Comparison of ENCODE assay signal across 12 mouse cellular contexts in the genomic region with DNA sequence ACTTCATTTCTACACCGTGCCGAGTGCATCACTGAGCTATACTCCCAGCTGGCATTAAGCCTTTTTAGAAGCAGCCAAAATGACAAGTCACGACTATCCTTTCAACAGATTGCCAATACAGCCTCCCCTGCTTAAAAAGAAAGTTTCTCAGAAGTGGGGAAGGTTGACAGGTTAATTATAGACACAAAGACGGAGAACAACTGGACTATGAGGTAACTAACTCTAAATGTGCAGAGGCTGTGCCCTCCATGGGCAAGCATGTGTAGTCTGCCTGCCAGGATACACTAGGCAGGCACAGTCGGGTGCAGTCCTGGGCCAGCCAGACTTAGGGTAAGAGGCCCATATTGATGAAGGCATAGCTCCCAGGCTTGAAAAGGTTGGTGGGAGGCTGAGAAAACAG. TPM values are rescaled to one million over a fixed set of nuclear protein-coding genes. Genes with fewer than 3 reads are reported as not detected.
DNase-seq lines count a peak whose midpoint lies in the region; ATAC-seq and TF ChIP-seq lines count a peak whose summit lies in the region.
"Had no signal": no experiment of that assay in that cellular context is flagged by ENCODE, and none has a peak within 500 bp of the region (broad histone marks: within the 10 kb centered on the region; RNA-seq: fewer than 3 reads in every experiment).

No protein-coding gene starts in this region.

- 0 out of 2 replicates have a peak, but pooled peaks cover 3% of the 10 kb centered on the region for H3K4me1 ChIP-seq in lung, embryonic 14.5 days (ENCODE audit: insufficient read depth)
- peaks cover 5% of the 10 kb centered on the region for H3K4me1 ChIP-seq in embryonic facial prominence, embryonic 14.5 days (ENCODE audit: control insufficient read depth, insufficient read depth, low read length)
- H3K4me1 ChIP-seq in small intestine, adult 2 months (ENCODE audit: control insufficient read depth, insufficient read depth, insufficient read length, low read length), result peaks cover 16% of the 10 kb centered on the region
- peaks cover 6% of the 10 kb centered on the region; the same call in 1 of the 2 replicates for H3K4me1 ChIP-seq in hindbrain, embryonic 14.5 days (replicated peaks; ENCODE audit: control insufficient read depth, insufficient read depth, low read length)

- no peak overlapping the region; the same call in 1 of the 2 replicates for H3K27ac ChIP-seq in lung, embryonic 14.5 days (ENCODE audit: low read depth)
- no peak overlapping the region for H3K27ac ChIP-seq in embryonic facial prominence, embryonic 14.5 days (replicated peaks; ENCODE audit: low read depth, low read length)
- peak overlapping the region; percentile 55 for H3K27ac ChIP-seq in small intestine, adult 2 months (ENCODE audit: insufficient read depth, low read depth, low read length)
- no peak overlapping the region for H3K27ac ChIP-seq in hindbrain, embryonic 14.5 days

- H3K4me3 ChIP-seq in lung, embryonic 14.5 days (ENCODE audit: low read depth, low read length), result no peak overlapping the region
- peak overlapping the region; percentile 70; the same call in 1 of the 2 replicates for H3K4me3 ChIP-seq in embryonic facial prominence, embryonic 14.5 days (ENCODE audit: low read depth, low read length)
- H3K4me3 ChIP-seq in small intestine, adult 2 months (ENCODE audit: low read depth, low read length), result peak overlapping the region; percentile 58
- H3K4me3 ChIP-seq in hindbrain, embryonic 14.5 days (replicated peaks; ENCODE audit: low read length), result no peak overlapping the region

- intact Hi-C loops in heart, postnatal 10 days (cut with DNase I), result no loop called here

- H3K36me3 ChIP-seq in lung, embryonic 14.5 days (ENCODE audit: insufficient read depth), result no peaks in the 10 kb centered on the region
- no peaks in the 10 kb centered on the region for H3K36me3 ChIP-seq in embryonic facial prominence, embryonic 14.5 days (ENCODE audit: control insufficient read depth, insufficient read depth, low read length)
- peaks cover 1% of the 10 kb centered on the region; the same call in 1 of the 2 replicates for H3K36me3 ChIP-seq in small intestine, adult 2 months (ENCODE audit: control insufficient read depth, insufficient read depth, low read length)
- no peaks in the 10 kb centered on the region for H3K36me3 ChIP-seq in hindbrain, embryonic 14.5 days (replicated peaks; ENCODE audit: control insufficient read depth, insufficient read depth)

- WGBS in lung, embryonic 14.5 days, result 66% methylated on average over 5 of the region's 5 CpGs
- WGBS in embryonic facial prominence, embryonic 14.5 days, result 63% methylated on average over 5 of the region's 5 CpGs
- 18% methylated on average over 5 of the region's 5 CpGs for WGBS in small intestine, adult 2 months
- 75% methylated on average over 5 of the region's 5 CpGs for WGBS in hindbrain, embryonic 14.5 days

- no peak for TF ChIP-seq CTCF in lung, embryonic 14.5 days (IDR thresholded peaks at IDR 0.05; ENCODE audit: low read depth)
- TF ChIP-seq CTCF in small intestine, adult 2 months (IDR thresholded peaks at IDR 0.05; ENCODE audit: extremely low read depth, insufficient read length, insufficient replicate concordance, low read depth, low read length), result no peak

- TF ChIP-seq POLR2A in small intestine, adult 2 months (IDR thresholded peaks at IDR 0.05; ENCODE audit: low read depth, low read length), result no peak

- no peaks in the 10 kb centered on the region for H3K27me3 ChIP-seq in lung, embryonic 14.5 days (ENCODE audit: insufficient read depth, low read length)
- H3K27me3 ChIP-seq in embryonic facial prominence, embryonic 14.5 days (replicated peaks; ENCODE audit: control insufficient read depth, insufficient read depth, low read length), result peaks cover 31% of the 10 kb centered on the region
- no peaks in the 10 kb centered on the region for H3K27me3 ChIP-seq in small intestine, adult 2 months (ENCODE audit: control insufficient read depth, insufficient read depth, low read length)
- H3K27me3 ChIP-seq in hindbrain, embryonic 14.5 days (ENCODE audit: control insufficient read depth, insufficient read depth, low read length), result peaks cover 37% of the 10 kb centered on the region

- H3K4me2 ChIP-seq in lung, embryonic 14.5 days, result peak overlapping the region; percentile 93
- peak overlapping the region; percentile 97 for H3K4me2 ChIP-seq in embryonic facial prominence, embryonic 14.5 days (ENCODE audit: low read depth, low read length)
- H3K4me2 ChIP-seq in hindbrain, embryonic 14.5 days (replicated peaks), result no peak overlapping the region

- no peaks in the 10 kb centered on the region for H3K9me3 ChIP-seq in lung, embryonic 14.5 days (ENCODE audit: low read depth, low read length)
- no peaks in the 10 kb centered on the region for H3K9me3 ChIP-seq in embryonic facial prominence, embryonic 14.5 days (ENCODE audit: control insufficient read depth, low read length)
- no peaks in the 10 kb centered on the region for H3K9me3 ChIP-seq in hindbrain, embryonic 14.5 days (ENCODE audit: control insufficient read depth, low read length)

- H3K9ac ChIP-seq in lung, embryonic 14.5 days, result no peak overlapping the region
- H3K9ac ChIP-seq in embryonic facial prominence, embryonic 14.5 days (ENCODE audit: low read depth, low read length), result no peak overlapping the region
- H3K9ac ChIP-seq in hindbrain, embryonic 14.5 days, result no peak overlapping the region

- no peak for ATAC-seq in lung, embryonic 14.5 days (ENCODE audit: insufficient read depth)
- ATAC-seq in embryonic facial prominence, embryonic 14.5 days (ENCODE audit: low read depth), result no peak
- ATAC-seq in hindbrain, embryonic 14.5 days (ENCODE audit: low FRiP score), result no peak

- DNase-seq in lung, embryonic 14.5 days, result no peak
- no peak for DNase-seq in lung, postnatal 25 days (ENCODE audit: low spot score)
- no peak for DNase-seq in embryonic facial prominence, embryonic 14.5 days (ENCODE audit: low spot score)
- DNase-seq in heart, postnatal 10 days, result peak; percentile 47 to 56
- DNase-seq in left cerebral cortex, adult 8-10 months (ENCODE audit: low spot score in 2 of 2), result no peak
- DNase-seq in hindbrain, embryonic 14.5 days (ENCODE audit: low spot score), result no peak
- DNase-seq: cerebellum, adult 11 months; gastrocnemius, postnatal 14 days; kidney, adult 18-20 months; thymus, postnatal 4 days had no signal

RNA-seq across cellular contexts. Expression of a gene that starts 2.1 kb away (rescaled TPM):
- 130 and 135 TPM in 2 replicates for polyA plus RNA-seq in lung, embryonic 14.5 days (2014; fragmentation: Nextera tagmentation; extraction: Ambion mirVana)
- 143 and 150 TPM in 2 replicates for polyA plus RNA-seq in embryonic facial prominence, embryonic 14.5 days (2014; fragmentation: Nextera tagmentation; extraction: Ambion mirVana)
- total RNA-seq in heart, postnatal 10 days (2021), result 100 to 1,000 TPM; 235 to 249 TPM
- 92.8 and 353 TPM in 2 replicates for polyA plus RNA-seq in small intestine, adult 2 months (2012; rRNA removed)
- total RNA-seq in left cerebral cortex, adult 8-10 months (2022), result 10 to 100 TPM; 20.7 to 25.3 (median 21.6) TPM
- 9.0 and 9.4 TPM in 2 replicates for polyA plus RNA-seq in hindbrain, embryonic 14.5 days (2014; fragmentation: Nextera tagmentation; extraction: Ambion mirVana)
- total RNA-seq: MEL had no signal

Comparison
In these comparisons a context has a peak if more than half of its experiments do, and no peak if none do; other contexts are left out.
1. DNase-seq: peak in heart, postnatal 10 days (2 of 2); none in lung, embryonic 14.5 days (single experiment), lung, postnatal 25 days (single experiment), embryonic facial prominence, embryonic 14.5 days (single experiment), left cerebral cortex, adult 8-10 months (0 of 2) and hindbrain, embryonic 14.5 days (single experiment).
2. H3K4me3 ChIP-seq: peak in embryonic facial prominence, embryonic 14.5 days (single experiment) and small intestine, adult 2 months (single experiment); none in lung, embryonic 14.5 days (single experiment) and hindbrain, embryonic 14.5 days (single experiment).